Mouse (Mus musculus): ENCODE measurements at regions not wholly inside any gene's neighbourhood (a gene's known extent, or its start where the extent isn't known, plus 50 kb on each side); places are given as distances from the start of the nearest gene placed in this dataset.
"Not testable (repeated sequence)": the region's sequence is repeated elsewhere in the genome, so short reads cannot be mapped to it uniquely, and the experiment has no call there.

DNA sequence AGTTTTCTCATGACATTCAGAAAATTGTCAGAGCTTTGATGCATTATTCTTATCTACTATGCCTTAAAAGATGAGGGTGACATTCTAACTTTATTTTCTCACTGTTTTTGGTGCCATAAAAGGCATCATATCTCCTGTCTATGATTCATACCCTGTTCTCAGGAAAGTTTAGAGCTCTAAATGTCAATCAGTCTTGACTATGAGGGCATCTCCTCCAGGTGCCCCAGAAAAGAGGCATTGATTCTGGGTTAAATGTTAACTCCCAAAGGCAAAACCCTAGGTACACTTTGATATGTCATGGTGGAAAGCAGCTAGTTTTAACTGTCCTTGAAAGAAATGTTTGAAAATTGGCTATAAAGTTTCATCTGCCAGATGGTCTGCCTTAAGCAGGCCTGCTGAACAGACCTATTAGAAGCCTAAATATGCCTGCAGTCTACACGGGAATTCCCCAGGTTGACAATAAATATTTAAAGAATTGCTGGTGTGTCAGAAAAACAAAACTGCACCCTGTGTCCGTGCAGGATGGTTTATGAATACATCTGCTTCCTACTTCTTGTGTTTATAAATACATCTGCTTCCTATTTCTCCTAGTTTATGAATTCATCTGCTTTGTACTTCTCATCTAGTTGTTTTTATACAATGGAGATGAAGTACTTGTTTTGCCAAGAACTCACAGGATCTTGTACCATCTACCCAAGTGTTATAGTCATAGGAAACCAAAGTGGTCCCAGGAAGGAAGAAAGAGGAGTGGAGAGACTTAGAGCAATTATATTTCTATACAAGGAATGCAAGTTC, 172.3 kb downstream of the Snca start:
- intact Hi-C loops (cut with DNase I) = no loop called here

- intact Hi-C loops (cut with DNase I) = not testable (repeated sequence)
Measured at GRCm38 (mm10) chr6:60646983-60647617, 182.6 kb downstream of the Snca start.

DNA sequence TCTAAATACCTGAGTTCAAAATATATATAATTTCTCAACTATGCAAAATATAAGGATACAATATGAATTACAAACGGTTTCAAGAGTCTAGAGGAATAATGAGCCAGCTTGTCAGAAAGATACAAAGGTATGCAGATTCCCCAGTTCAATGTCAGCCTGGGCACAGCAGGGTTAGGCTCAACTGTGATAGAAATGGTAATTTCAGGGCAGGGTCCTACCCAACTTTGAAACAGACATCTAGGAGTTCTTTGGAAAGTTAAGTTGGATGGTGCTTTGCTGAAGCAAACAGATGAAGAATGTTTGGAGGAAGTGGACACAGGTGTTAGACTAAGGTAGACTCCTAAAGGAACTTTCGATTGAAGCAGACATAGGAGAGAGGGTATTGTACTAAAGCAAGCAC, 187.4 kb downstream of the Snca start:
- intact Hi-C loops (cut with DNase I) = no loop called here

DNA sequence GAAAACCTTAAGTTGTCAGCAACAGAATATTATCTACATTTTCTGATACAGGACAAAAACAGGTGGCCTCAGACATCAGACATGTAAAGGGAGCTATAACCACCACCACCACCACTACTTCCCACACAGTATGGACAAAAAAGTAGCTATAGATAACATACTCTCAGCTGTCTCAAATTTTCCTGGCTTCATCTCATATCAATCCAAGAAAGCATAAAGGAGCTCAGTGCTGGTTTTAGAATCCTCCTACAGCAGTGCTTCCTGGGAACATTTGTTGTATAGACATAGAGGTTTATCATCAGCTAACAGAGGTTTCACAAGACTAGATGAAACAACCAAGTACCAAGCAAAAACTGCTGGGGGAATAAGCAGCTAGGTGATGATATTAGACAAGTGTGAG, 213.3 kb downstream of the Snca start:
- intact Hi-C loops (cut with DNase I) = no loop called here

- intact Hi-C loops (cut with DNase I) = no loop called here
Measured at GRCm38 (mm10) chr6:60600201-60600600, 229.5 kb downstream of the Snca start.

GRCm38 (mm10) chr6:60564261-60564660, 265.4 kb downstream of the Snca start:
- intact Hi-C loops (cut with DNase I) = no loop called here

DNA sequence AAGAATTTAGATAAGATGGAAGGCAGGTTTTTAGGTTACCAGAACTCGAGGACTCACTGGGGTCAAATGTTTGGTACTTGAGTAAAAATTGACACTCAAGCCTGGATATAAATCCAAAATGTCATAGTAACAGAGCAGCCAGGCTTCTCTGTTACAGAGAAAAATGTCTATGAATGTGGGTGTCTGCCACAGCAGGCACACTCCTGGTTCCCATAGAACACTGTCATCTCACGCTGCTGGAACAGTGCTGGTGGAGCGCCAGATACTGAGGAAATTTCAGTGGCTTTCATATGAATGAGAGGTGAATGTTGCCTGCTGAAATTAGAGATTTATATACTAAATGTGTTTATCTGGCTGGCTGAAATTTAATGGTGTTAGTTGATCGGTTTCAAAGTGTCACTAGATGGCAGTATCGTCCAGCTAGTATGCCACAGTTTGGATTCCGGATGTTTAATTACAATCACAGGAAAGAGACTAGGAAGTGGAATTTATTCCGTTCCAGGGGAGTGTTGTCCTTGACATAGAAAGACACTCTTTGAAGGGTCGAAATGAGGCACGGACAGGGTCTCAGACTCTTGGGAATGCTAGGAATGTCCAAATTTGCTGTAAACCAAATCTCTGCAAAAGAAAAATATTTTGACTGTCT, 273.9 kb downstream of the Snca start:
- intact Hi-C loops (cut with DNase I) = loop anchor here (5.0 to 10.0 kb wide), 2 partner anchors 389 to 742 kb away; no protein-coding TSS in a partner anchor
